Mouse (Mus musculus) frontal cortex, postnatal 14 days (tissue): ENCODE measurements around the gene Tinf2.

ENCODE experiments used
- DNase-seq, 2 experiments: peaks; one replicate each; pipeline ENCODE4 v3.0.0; 2022; ENCODE audit warnings: low spot score in 2 of 2

Gene Tinf2

DNA sequence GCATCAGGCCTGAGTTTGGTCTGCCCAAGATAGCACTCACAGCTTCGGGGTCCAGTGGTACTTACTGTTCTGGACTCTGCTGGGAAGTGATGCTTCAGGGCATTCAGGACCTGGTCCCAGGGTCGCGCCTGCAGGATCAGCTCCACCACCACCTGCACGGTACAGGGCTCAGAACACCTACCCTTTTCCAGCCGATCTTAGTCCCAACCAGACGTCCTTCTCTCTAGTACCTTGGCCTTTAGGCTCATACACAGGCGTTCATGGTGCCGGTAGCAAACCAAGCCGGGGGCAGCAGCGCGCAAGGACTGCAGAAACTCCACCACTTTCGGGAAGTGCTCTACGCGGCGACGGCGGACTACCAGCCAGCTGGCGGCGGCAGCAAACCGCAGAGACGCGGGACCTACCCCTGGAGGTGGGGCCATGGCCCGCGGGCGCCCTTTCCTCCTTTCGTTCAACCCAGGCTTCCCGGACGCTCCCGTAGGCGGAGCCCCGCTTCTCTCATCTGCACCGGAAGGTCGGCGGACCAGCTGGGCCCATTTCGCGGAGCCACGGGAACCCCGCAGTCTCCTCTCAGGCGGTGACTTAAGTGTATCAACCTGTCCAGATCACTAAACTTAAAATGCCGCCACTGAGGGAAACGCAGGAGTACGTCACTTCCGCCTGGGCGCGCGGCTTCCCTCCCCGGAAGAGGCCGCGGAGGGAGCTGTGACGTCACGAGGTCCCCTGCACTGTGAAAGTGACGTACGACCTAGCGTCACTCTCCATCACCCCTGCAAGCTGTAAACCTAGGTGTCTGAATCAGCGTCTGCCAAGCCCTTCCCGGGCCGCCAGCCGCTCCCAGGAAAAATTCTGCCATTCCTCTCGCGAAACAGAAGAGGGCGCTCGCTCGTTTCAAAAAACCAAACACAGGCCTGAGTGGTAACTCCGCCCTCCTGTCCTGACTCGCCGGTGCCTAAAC, at the start of gene Tinf2:
Tinf2 (minus strand) TSS at position 661 of the 958 bp plus-strand sequence.
- DNase-seq, result peak; percentile 92 to 94

DNA sequence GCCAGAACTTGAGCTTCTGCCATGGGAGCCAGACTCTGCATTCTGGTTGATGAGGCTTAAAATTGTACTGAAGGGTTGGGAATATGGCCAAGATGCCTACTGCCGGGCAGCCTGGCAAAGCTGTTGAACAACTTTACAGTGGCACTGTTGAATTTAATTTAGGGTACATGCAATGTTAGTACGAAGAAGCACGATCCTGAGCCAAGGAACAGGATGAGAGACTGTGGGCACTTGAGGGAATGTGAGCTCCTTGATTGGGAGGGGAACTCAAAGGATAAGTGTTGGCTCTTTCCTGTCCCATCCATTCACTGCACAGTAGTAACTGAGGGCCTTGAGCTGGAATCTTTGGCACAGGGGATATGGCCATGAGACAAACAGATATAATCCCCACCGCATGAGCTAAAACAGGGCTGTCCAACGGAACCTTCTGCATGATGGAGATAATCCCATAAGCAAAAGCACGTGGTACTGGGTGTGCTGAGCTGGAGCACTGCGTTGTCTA, 49.0 kb upstream of the Tinf2 start:
- DNase-seq, result peak in 1 of 2 experiments; percentile 35

DNA sequence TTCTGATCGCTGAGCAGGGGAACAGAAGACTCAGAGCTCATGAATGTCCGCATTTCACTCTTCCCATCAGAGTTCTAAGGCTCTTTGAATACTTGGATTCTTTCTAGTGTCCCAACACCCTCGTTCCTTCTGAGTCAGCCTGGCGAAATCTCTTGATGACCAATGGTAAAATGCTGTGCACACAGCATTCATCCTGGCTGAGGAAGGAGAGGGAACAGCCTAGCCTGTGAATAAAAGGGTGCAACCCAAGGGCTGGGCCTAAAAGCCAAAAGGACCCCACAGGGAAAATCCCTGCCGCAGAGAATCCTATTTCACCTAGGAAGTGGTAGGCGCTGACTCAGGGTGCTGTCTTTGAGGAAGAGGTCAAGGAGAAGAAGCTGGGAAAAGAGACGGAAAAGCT, 48.5 kb upstream of the Tinf2 start:
- DNase-seq, result no peak

- no peak for DNase-seq
Observed at GRCm38 (mm10) chr14:55727889-55728685, 46.5 kb upstream of the Tinf2 start.

DNA sequence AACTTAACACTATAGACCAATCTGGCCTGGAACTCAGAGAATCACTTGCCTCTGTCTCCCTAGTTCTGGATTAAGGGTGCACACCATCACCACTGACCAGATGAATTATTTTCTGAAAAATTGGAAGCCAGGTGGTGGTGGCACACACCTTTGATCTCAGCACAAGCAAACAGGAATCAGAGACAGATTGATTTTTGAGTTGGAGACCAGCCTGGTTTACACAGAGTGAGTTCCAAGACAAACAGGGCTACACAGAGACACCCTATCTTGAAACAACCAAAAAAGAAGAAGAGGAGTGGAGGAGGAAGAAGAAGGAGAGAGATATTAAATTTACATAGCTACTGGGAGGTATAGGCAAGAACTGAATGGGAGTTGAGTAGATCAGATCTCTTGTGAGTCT, 44.6 kb upstream of the Tinf2 start:
- no peak for DNase-seq

DNA sequence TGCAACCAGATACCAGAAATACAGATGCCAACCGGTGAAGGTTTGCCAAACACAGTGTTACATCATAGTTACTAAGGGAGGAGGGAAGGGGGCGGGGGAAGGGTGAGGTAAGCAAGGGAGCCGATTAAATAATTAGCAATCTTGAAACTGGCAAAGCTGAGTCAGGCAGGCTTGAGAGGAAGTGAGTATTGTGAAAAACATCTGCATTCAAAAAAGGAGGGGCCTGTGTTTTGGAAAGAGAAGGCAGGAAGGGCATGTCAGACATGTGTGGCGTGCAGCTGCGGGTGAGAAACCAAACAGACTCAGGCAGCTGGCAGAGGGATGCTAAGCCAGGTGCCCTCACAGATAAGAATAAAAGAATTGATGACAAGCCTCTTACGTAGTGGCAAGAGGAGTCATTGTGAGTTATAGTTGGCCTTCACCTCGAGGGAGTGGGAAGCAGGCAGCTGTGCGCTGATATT, 42.8 kb upstream of the Tinf2 start:
- DNase-seq, result no peak

DNA sequence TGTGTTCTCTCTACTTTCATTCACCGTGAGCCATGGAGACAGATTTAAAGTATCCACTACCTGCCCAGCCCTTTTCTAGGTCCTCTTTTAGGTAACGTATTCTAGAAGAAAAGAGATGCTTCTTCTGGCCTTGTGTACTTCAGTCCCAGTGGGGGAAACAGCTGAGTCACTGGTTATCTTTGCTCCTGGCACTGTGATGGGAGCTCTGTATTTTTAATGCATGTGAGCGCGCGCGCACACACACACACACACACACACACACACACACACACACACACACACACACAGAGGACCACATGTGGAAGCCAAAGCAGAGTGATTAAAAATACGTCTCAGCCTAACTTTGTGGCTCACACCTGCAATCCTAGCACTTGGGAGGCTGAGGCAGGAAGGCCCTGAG, 41.8 kb upstream of the Tinf2 start:
- no peak for DNase-seq

DNA sequence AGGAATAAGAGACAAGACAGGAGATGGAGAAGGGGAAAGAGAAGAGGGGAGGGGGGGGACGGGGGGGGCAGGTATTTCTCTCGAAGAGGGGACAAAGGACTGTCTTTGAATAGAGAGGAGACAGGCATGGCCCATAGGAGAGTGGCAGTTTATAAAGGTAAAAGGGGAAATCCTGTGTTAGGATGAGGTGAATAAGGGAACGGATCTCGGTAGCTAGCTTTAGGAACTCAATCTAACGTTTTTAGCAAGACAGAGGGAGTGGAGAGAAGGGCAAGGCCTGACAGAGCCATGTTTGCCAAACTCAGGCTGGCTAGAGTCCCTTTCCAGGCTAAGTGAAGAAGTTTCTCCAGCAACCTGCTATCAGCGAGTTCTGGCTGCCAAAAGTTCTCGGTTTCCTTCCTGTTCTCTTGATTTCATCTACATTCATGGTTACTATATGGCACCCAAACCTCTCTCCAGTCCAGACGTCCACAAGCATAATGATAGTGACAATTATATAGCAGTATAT, 40.9 kb upstream of the Tinf2 start:
- DNase-seq, result no peak

GRCm38 (mm10) chr14:55721700-55722437, 40.2 kb upstream of the Tinf2 start, which contains the start of gene Rabggta:
Rabggta (minus strand) TSS chr14:55722263.
- peak; percentile 85 to 88 for DNase-seq

- no peak for DNase-seq
Observed at GRCm38 (mm10) chr14:55721076-55721475, 39.5 kb upstream of the Tinf2 start.

DNA sequence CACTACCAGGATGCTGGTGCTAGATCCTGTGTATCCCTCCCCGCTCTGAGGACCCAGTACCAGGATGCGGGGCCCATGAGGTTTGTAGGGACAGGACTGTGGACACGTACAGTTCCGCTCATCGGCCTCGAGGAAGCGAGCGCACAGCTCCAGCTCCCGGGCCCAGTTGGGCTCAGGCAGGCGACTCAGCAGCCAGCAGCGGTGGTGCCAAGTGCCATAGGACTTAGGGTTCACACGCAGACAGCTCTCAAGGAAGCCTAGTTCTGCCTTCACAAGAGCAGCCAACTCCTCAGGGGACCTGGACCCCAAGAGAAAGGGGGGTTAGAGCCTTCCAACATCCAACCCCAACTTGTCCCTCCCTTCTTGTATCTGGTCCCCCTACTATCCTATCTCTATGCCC, 39.0 kb upstream of the Tinf2 start:
- no peak for DNase-seq

DNA sequence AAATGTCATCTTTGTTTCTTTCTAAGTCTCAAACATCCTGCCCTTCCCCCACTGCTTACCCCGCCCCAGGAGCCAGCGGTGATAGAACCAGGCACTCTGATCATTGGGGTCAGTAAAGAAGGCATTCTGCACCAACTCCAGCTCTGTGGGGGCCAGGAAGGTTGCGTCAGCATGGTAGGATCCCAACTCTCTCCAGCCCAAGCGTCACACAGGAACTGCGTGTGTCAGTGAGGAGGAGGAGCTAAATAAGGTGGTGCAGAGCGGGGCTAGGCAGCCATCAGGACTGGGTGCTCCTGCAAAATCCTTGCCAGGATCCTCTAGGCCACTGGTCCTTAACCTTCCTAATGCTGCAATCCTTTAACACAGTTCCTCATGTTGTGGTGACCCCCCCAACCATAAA, 38.1 kb upstream of the Tinf2 start:
- no peak for DNase-seq

GRCm38 (mm10) chr14:55716884-55717283, 35.3 kb upstream of the Tinf2 start:
- DNase-seq, result no peak

DNA sequence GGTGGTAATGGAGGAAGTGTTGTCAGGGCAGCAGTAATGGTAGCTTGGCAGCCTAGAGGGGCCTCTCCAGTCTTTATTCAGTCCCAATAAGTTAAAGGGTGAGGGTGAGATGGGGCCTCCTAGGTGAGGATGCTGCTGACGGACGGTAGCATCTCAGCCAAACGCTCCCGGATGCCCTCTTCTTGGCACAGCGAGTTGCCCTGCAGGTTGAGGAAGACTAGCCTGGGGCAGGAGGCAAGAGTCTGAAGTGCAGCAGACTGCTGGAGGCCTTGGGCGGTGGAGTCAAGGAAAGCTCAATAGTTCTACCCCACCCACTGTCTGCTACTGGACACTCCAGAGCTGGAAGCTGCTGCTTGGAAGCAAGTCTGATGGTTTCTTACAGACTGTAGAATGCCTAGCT, 34.7 kb upstream of the Tinf2 start:
- DNase-seq, result no peak

GRCm38 (mm10) chr14:55714893-55715292, 33.3 kb upstream of the Tinf2 start:
- no peak for DNase-seq

- no peak for DNase-seq
Observed at GRCm38 (mm10) chr14:55713729-55714122, 32.1 kb upstream of the Tinf2 start, which contains the start of gene Tgm1. Tgm1 (minus strand) TSS chr14:55713926.

DNA sequence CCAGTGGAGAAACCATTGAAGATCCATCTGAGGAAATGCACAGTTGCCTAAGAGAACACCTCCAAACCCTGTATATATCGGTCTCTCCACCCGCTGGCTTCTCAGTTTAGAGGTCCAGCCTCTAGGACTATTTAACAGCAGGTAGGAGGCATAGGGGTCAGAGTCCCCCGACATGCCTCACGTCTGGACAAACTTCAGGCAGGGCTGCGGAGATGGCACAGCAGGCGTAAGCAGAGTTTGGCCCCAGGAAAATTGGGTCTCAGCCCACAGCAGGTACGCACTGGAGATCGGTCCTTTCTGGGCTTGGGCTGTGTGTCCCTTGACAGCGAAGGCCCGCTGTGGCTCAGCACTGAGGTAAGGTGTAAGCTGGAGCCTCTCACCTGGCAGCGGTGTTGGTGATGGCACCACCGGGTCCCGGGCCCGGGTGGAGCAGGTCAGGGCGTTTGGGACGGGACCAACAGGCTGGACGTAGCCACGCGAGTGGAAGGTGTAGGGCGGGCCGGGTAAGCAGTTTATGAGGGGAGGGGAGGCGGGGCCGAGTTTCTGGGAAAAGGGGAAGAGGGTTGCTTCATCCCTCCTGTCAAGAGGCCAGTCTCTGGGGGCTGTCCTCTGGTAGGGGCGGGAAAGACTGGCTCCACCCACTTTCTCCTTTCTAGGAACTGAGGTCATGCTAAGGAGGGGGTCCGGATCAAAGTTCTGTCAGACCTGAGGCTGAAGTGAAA, 31.5 kb upstream of the Tinf2 start:
- DNase-seq, result no peak

DNA sequence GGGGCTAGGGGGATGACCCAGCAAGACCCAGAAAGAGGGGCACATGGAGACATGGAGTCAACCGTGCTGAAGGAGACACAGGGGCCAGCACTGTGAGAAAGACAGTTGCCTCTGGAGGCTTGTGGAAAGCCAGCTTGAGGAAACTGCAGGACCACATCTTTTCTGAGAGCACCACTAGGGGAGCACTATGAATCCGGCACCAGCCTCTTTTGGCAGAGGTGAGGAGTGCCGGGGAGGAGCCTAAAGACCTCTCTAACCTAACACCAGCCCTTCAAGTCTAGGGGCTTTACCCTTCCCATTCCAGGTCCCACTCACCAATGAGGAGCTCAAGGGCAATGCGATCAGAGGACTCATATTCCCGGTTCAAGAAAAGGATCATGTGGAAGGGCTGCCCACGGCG, 30.2 kb upstream of the Tinf2 start:
- DNase-seq, result no peak

DNA sequence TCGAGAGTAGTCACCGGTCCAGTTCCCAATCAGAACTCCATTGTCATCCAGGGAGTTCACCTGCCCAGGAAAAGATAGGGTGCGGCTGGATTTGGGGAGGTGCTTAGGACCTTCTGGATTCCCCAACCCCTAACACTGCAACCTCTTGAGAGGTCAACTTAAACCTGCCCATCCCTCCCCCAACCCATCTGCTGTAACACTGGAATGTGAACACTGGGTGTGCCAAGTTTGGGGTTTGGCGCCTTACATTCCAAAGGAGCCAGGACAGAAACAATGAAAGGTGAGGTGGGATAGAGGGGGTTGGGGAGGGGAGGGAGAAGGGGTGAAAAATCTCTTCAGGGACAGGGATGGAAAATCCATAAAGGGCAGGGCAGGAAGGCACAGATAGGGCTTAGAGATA, 27.9 kb upstream of the Tinf2 start:
- DNase-seq, result no peak

DNA sequence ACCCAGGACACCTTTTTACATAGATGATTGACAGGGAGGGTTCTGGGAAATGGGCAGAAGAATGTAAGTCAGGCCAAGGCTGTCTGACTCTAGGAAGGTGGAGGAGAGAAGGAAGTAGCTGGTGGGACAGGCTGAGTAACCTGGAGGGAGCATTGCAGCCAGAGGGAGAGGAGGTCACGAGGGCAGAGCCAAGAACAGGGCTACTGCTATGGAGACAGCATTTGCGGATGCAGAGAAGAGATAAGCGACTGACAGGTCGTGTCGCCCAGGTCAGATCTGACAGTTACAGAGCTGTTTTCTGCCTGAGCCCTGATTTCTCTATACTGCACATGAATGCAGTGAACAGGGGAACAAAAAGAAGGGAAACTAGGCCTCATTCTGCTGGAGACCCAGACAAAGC, 25.8 kb upstream of the Tinf2 start:
- no peak for DNase-seq
